Mouse (Mus musculus) retina, adult 2 months (tissue): ENCODE data around the gene Prop1.

Experiments used
- DNase-seq: peaks from one replicate; pipeline ENCODE4 v3.0.0-alpha.2; 2012; ENCODE audit warnings: low read depth, low spot score

Prop1 gene

GRCm38 (mm10) chr11:50953665-50954064 lies at the start of gene Prop1:
Prop1 (minus strand) TSS chr11:50953765.
- DNase-seq: no peak

- no peak for DNase-seq
Measured at GRCm38 (mm10) chr11:51003296-51003695, 49.7 kb upstream of the Prop1 start, which contains the start of gene Olfr51. Olfr51 (plus strand) TSS chr11:51003596.

GRCm38 (mm10) chr11:50981667-50982066 lies 28.1 kb upstream of the Prop1 start, which contains the start of gene Olfr1377:
Olfr1377 (plus strand) TSS chr11:50981967.
- DNase-seq: no peak

- no peak for DNase-seq
Measured at GRCm38 (mm10) chr11:50977216-50977615, 23.7 kb upstream of the Prop1 start.

- DNase-seq: no peak
Measured at GRCm38 (mm10) chr11:50966230-50966629, 12.7 kb upstream of the Prop1 start, which contains the start of gene Olfr1378. Olfr1378 (plus strand) TSS chr11:50966530.

- DNase-seq: no peak
Measured at GRCm38 (mm10) chr11:50964886-50965285, 11.3 kb upstream of the Prop1 start.

- no peak for DNase-seq
Measured at GRCm38 (mm10) chr11:50952290-50952689, 1.3 kb downstream of the Prop1 start.

GRCm38 (mm10) chr11:50943506-50943905 lies 10.1 kb downstream of the Prop1 start, which contains the start of gene 4933414I15Rik:
4933414I15Rik (minus strand) TSS chr11:50943765.
- DNase-seq: no peak

GRCm38 (mm10) chr11:50942386-50942785 lies 11.2 kb downstream of the Prop1 start:
- no peak for DNase-seq

GRCm38 (mm10) chr11:50939621-50940366 lies 13.8 kb downstream of the Prop1 start:
- peak; percentile 37 for DNase-seq

- no peak for DNase-seq
Measured at GRCm38 (mm10) chr11:50938435-50938834, 15.1 kb downstream of the Prop1 start.

GRCm38 (mm10) chr11:50932040-50932439 lies 21.5 kb downstream of the Prop1 start:
- DNase-seq: no peak

- DNase-seq: peak; percentile 86
Measured at GRCm38 (mm10) chr11:50931451-50931866, 22.1 kb downstream of the Prop1 start, which contains the start of gene Zfp354b. Zfp354b (minus strand) TSS chr11:50931633.

GRCm38 (mm10) chr11:50931021-50931420 lies 22.5 kb downstream of the Prop1 start:
- no peak for DNase-seq

GRCm38 (mm10) chr11:50930469-50931014 lies 23.0 kb downstream of the Prop1 start:
- DNase-seq: no peak

GRCm38 (mm10) chr11:50915671-50916320 lies 37.8 kb downstream of the Prop1 start, which contains the start of gene Zfp2:
Zfp2 (minus strand) TSS chr11:50916165.
- peak; percentile 76 for DNase-seq

- DNase-seq: no peak
Measured at GRCm38 (mm10) chr11:50914461-50914860, 39.1 kb downstream of the Prop1 start.

- no peak for DNase-seq
Measured at GRCm38 (mm10) chr11:50913301-50913700, 40.3 kb downstream of the Prop1 start.

GRCm38 (mm10) chr11:50908136-50908535 lies 45.4 kb downstream of the Prop1 start:
- DNase-seq: no peak
